Mouse (Mus musculus) liver, embryonic 14.5 days (tissue): ENCODE results near the gene Fbxl18.

Experiments used
- CTCF ChIP-seq: IDR thresholded peaks from 2 replicates; pipeline ENCODE4 v1.5.1; 2016; ENCODE audit warnings: antibody characterized with exemption, low read depth, control low read depth
- EP300 ChIP-seq: IDR thresholded peaks from 2 replicates; pipeline ENCODE4 v1.6.1; 2016; ENCODE audit warnings: antibody characterized with exemption, low read depth

DNA sequence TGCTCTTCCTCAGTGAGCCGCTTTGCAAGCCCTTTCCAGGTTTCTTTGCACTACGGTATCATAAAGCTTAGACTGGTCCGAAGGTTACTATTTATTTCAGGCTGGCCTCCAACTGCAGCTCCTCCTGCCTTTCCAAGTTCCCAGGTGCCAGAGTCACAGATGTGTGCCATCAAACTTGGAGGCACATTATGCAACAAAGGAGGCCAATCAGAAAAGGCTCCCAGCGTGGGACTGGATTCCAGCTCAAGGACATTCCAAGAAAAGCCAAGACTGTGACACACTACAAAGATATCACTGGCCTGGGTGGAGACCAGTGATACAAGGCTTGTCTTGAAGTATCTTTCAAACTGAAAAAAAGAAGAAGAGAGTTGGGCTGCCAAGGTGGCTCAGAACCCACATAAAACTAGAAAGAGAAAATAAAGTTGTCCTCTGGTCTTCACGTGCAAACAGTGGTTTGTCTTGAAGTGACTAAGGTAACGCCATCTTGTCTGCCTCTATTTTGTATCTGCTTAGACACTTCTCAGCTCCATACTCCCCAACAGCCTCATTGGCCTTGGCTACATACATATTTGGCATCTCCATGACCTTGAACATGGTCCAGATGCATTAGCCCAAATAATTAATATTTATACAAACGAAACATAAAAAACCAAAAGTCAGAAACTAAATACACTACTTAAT is 2.5 kb upstream of the Fbxl18 start:
- TF ChIP-seq CTCF = no peak
- TF ChIP-seq EP300 = no peak
